Mouse (Mus musculus) c-Kit-negative CD71-positive TER-119-positive erythroid progenitor cells, embryonic 14.5 days (primary cell): ENCODE measurements around the gene Txlng.
A peak's percentile ranks its signal among the peaks of the same experiment; 100 is the strongest.

Source experiments
- DNase-seq: peaks from one replicate; pipeline ENCODE4 v3.0.0-alpha.2; 2013; ENCODE audit warnings: low read depth, low spot score

The Txlng gene

DNA sequence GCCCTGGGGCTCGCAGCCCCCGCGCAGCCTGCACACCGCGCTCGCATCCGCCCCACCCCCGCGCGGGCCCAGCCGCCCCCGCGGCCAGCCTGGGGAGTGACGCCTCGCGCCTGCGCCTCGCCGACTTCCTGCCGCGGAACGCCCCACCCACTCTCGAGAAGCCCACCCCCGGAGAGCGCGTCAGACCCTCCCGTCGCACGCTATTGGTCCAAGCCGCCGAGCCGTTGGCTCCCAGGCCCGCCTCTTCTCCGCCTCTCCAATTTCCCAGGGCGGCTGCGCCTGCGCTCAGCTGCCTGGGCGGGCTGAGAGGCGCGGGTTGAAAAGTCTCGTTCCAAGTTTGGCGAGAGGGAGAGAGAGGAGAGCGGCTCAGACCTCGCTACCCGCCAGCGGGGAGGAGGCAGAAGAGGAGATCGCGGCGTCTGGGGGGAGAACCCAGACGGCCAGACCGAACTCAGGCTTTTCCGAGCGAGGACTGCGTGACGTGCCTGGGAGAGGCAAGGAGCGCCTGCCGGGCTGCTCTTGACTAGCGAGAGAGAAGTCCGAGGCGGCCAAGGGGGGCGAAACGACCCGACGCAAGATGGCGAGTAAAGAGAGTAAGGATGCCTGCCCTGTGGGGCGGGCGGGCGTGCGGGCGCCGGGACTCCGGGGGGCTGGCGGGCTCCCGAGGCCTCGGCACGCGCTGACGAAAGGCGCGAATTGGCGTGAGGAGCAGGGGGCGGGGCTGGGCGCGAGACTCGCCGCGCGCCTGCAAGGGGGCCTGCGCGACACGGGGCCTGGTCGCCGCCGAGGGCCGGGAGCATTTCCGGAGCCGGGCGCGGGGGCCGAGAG lies 68.9 kb downstream of the Txlng start, which contains the start of gene Rbbp7:
TSS of gene Rbbp7 (plus strand) at position 288 of the 828 bp plus-strand sequence.
- DNase-seq: peak; percentile 71

DNA sequence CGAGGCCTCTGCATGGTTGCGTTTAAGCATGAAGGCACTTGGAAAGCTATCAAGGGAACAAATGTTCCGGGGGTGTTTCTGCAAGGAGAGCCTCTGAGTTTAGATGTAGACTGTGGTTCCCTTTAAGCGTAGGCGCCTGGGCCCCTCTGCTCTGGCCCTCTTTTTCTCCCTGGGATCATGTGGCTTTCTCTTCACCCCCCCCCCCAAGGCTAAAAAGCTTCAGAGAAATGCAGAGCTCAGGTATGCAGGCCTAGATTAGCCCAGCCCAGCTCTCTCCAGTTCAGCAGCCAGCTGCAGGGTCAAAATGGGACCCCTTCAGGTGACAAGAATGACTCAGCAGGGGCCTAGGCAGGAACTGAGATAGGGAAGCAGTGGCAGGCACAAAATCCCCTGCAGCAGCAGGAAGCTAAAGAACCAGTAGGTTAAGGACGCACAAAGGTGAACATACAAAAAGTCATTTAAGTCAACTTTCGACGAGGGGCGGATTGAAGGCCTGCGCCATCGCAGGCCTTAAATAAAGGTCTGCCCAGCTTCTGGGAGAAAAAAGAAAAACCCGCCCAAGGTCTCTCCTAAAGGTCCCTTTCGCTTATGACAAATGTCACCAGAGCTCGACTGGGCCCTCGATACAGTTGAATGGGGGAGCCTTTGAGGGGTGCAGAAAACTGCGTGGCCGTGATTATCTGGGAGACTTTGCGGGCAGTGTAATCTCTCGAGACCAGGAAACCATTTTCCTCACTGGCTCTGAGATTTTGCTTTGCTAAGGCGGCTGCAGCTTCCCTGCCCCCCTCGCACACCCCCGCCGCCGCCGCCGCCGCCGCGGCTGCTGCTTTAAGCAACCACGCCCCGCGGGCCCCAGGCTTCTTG lies 69.8 kb downstream of the Txlng start:
- no peak for DNase-seq

DNA sequence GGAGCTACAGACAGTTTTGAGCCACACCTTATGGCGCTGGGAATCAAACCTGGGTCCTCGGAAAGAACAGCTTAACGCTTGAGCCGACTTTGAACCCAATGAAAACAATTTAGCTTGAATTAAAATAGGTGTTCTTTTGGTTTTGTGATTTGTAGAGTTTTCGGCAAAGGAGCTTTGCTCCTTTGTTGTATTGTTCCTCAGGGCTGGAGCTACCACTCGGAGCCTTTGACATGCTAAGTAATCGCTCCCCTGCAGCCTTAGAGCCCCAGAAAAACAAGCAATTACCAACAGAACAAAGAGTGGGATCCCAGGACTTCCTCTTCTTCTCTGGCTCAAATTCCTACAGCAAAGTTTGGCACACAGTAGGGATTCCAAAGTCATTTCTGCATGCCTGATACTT lies 73.2 kb downstream of the Txlng start:
- DNase-seq: no peak

DNA sequence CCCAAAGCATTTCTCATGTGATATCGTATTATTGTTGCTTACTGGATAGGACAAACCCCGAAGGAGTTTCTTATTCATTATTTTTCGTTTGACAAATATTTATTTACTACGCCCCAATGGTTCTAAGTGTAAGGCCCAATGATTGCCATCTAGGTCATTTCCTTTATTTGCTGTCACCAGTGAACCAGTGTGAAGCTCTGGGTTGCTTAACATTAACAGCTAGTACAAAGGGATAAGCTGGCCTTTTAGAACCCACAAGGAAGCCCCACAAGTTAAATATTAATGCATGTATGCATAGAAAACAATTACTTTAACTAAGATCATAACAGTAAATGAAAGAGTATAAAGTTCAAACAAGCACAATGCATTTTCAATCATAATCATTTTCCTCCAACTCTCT lies 74.9 kb downstream of the Txlng start:
- DNase-seq: no peak

DNA sequence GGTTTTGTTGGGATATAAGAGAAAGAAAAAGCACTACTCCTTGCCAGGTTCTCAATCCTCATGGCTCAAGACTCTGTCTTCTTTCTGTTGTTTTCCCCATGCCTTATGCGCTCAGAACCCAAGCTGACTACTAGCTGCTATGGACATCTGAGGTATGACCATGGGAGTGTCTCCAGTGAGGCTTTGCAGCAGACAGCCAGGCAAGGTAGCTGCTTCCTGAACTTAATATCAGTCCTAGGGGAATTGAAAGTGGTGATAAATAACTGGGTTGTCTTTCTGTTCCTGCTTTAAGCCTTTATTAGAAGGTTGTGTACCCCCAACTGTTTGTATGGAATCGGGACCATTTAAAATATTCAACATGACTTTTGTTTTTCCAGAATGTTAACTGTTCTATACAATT lies 76.8 kb downstream of the Txlng start:
- no peak for DNase-seq

DNA sequence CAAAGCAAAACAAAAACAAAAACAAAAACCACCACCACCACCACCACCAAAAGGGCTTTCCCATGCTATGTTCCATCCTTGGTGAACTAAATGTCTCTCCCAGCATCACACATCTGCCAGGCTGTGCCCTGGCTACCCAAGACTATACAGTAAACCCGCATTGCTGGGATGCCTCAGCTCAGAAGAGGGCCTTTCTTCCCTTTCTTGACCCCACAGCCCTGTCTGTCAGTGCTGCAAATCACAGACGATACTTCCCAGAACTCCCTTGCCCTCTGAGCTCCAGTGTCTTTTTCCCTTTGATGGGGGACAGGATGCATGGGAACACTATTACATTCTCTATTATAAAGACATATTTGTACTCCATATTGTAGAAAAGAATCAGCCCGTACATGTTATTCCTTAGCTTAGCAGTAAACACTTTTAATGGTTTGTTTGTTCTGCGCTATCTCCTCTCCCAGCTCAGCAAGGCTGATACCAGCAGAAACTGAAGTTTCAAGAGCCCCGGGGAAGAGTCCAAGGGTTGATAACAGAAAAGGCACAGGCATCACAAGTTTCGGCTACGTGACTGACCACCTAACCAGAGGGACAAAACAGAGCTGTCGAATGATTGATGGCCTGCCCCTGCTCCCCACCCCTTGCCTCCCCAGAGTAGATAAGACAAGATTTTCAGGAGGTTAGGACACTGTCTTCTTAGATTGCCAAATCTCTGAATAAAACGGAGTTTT lies 80.4 kb downstream of the Txlng start:
- DNase-seq: no peak

DNA sequence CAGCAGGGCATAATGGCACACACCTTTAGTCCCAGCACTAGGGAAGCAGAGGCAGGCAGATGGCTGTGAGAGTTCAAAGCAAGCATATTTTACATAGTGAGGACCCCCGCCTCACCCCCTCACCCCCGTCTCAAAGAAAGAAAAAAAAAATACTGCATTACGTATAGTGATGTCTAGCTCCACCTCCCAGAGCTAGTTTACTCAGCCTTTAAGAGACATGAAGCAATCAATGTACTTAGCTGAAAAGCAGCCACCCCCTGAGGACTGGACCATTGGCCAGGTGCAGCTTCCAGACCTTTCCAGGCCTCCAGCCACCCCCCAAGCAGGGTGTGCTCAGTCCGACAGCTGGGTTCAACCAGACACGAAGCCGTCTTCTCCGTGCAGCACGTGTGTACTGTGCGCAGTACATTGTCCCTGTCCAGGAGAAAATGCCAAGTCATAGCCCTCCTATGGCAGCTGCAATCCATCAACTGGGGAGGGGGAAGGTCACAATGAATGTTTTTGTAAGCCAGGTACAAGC lies 93.1 kb downstream of the Txlng start:
- no peak for DNase-seq

DNA sequence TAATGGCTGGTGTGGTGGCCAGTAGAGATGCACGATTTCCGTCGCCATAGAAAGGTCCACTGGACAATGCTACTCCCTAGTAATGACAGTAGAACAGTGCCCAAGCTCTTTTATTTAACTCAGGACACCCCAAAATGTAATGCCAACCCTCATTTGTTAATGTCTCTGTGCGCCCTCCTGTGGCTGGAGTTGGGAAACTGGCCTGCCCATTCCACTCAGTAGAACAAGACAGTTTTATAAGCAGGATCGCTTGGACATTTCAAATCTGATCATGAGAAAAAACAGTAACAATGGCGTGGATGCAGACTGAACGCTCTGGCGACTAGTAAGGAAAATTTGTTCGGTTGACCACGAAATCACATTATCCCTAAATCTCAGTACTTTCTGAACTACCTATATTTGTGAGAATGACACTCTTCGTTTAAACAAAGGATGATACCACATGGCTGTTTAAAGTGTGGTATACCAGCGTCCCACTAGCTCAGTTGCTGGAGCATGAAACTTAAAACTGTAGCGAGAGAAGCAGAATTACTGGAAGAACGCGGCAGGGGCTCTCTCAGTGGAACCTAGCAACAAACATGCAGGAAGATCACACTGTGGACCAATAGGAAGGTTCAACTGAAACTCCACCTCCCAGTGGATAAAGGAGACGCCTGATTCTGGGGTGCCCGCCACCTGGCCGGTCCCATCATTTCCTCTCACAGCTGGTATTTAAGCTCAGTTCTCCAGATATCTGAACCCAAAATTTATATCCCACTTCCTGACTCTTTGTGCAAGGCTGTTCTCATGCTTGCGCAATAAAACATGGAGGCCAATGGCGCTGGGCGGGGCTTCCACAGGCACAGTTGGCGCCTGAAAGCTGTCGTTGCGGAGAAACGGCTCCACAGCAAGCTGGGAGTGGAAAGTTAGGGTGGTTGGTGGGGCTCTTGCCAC lies 94.0 kb downstream of the Txlng start:
- peak; percentile 44 for DNase-seq

DNA sequence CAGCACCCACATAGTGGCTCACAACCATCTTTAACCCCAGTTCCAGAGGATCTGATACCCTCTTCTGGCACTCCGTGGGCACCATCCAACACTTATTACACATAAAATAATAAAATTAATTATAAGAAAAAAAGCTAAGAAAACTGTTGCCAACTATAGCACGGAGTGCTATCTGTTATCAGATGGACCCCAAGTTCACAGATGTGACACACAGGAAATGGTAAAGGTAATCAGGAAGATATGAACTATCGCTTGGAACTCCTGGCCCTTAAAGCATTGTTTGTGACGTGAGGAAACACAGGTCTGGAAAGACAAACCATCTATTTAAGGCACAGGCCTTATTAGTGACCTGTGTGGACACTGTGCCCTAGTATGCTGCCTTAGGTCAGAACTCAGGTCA lies 99.2 kb downstream of the Txlng start:
- DNase-seq: no peak
